Mouse (Mus musculus) gastrocnemius, adult 8-10 months (tissue): ENCODE results near the gene Gripap1. TPM values are rescaled to one million over a fixed set of nuclear protein-coding genes. Genes with fewer than 3 reads are reported as not detected.
"Not testable (repeated sequence)": the region's sequence is repeated elsewhere in the genome, so short reads cannot be mapped to it uniquely, and the experiment has no call there.

ENCODE experiments used
- DNase-seq, 2 experiments: peaks; one replicate each; pipeline ENCODE4 v3.0.0; 2022; ENCODE audit warnings: low spot score in 2 of 2
- total RNA-seq, 4 experiments: library from RNA; stranded (reverse); gene quantifications; 2 replicates each; pipeline ENCODE4 v1.2.4; 2022

Gripap1 gene
- total RNA-seq, 4 experiments from 2014 or later, result 15.5 to 19.4 (median 16.1) TPM

GRCm38 (mm10) chrX:7778450-7779244 lies 10.9 kb upstream of the Gripap1 start:
- DNase-seq, result no peak

DNA sequence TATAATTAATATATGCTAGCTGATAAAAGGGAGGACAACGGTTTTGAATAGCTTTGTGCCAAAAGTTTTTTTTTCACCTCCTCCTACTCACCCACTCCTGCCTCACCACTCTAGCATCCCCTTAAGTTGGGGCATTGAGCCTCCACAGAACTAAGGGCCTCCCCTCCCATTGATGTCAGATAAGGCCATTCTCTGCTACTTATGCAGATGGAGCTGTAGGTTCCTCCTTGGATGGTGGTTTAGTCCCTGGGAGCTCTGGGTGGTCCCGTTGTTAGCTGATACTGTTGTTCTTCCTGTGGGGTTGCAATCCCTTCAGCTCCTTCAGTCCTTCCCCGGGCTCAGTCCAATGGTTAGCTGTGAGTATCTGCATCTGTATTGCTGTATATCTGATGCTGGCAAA lies 10.3 kb upstream of the Gripap1 start:
- no peak for DNase-seq

DNA sequence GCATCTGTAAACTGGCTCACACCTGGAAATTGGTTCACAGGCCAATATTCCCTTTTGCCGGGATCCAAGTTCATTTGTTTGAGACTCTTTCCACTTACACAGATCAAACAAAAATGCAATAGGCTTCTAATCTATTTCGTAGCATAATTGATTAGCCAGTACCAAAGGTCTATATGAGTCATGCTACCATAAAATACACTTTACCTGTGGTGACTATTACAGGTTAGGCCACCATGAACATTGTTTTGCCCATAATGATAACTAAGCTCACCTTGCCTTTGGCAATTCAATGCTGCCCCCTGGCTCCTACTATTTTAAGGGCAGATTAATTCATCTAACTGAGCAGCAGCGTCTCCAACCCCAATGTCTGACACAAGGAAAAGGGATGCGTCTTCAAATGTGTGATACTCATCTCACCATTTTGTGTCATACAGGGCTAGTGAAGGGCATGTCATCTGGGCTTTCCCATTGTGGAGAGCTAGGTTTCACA lies 6.9 kb upstream of the Gripap1 start:
- DNase-seq, result no peak

GRCm38 (mm10) chrX:7790309-7790708 lies 744 bp downstream of the Gripap1 start:
- no peak for DNase-seq

DNA sequence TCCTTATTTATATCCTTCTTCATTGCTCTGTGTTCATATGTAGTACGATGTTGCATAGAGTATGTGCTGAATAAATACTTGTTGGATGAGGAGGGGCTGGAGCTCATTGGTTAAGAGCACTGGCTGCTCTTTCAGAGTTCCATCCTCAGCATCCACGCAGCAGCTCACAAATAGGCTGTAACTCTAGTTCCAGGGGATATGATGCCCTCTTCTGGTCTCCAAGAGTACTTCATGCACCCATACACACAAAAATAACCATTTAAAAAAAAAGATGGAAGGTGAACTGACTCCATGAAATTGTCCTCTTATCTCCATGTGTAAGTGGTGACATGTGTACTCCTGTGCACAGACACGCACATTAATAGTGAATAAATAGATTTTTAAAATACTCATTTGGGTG lies 3.8 kb downstream of the Gripap1 start:
- DNase-seq, result no peak

- DNase-seq, result no peak
Measured at GRCm38 (mm10) chrX:7795016-7795415, 5.5 kb downstream of the Gripap1 start.

- DNase-seq, result no peak
Measured at GRCm38 (mm10) chrX:7797327-7797726, 7.8 kb downstream of the Gripap1 start.

DNA sequence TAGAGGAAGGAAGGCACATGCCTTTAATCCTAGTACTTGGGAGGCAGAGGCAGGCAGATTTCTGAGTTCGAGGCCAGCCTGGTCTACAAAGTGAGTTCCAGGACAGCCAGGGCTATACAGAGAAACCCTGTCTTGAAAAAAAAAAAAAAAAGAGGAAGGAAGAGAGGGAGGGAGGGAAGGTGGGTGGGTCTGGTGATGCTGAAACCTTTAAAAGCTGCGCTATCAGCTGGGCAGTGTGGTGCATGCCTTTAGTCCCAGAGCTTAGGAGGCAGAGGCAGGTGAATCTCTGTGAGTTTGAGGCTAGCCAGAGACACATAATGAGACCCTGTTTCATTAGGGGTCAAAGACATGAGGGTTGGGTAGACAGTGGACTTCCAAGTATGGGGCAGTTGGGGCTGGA lies 12.6 kb downstream of the Gripap1 start:
- DNase-seq, result not testable (repeated sequence)

- not testable (repeated sequence) for DNase-seq
Measured at GRCm38 (mm10) chrX:7815016-7815415, 25.5 kb downstream of the Gripap1 start.

GRCm38 (mm10) chrX:7821865-7822779 lies 32.6 kb downstream of the Gripap1 start, which contains the start of gene Kcnd1:
TSS of gene Kcnd1 (plus strand) at chrX:7822289.
- peak in 1 of 2 experiments; percentile 5 for DNase-seq

DNA sequence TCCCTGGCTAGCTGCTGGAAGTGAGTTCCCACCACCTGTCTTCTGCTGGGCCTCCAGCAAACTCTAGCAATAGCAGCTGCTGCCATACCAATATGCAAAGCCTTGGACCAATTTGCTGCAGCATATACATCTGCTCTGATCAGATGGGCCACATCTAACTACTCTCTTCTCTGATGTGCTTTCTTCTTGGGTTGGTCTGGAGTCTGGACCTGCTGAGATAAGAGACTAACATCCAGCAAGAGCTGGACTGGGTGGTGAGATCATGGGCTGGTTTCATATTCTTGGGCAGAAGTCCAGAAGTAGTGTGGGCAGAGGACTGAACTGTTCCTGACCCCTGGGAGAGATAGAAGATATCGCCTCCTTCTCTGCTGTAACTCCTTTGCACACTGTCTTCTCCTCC lies 47.6 kb downstream of the Gripap1 start:
- DNase-seq, result no peak

GRCm38 (mm10) chrX:7840842-7841162 lies 51.2 kb downstream of the Gripap1 start:
- DNase-seq, result no peak

- DNase-seq, result peak; percentile 85 to 90
Measured at GRCm38 (mm10) chrX:7841163-7842162, 51.9 kb downstream of the Gripap1 start, which contains the start of gene Otud5. TSS of gene Otud5 (plus strand) at chrX:7841364.

- no peak for DNase-seq
Measured at GRCm38 (mm10) chrX:7842318-7842717, 52.8 kb downstream of the Gripap1 start.

DNA sequence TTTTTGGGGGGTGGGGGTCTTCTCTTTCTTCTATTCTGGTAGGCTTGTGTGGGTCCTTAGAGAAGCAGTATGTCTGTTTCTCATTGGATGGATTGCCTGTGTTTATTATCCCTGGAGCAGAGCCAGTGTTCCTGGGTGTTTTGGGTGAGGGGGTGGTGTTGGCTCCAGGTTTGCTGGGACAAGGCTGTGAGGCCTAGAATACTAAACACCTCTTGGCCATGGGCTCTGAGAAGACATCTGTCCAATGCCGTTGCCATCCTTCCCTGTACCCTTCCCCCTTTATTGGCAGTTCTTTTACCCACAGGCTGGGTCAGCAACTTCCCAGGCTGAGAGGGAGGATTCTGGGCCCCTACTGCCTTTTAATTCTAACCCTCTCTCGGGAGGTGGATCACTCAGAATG lies 58.3 kb downstream of the Gripap1 start:
- no peak for DNase-seq

GRCm38 (mm10) chrX:7854578-7854977 lies 65.0 kb downstream of the Gripap1 start:
- DNase-seq, result no peak

DNA sequence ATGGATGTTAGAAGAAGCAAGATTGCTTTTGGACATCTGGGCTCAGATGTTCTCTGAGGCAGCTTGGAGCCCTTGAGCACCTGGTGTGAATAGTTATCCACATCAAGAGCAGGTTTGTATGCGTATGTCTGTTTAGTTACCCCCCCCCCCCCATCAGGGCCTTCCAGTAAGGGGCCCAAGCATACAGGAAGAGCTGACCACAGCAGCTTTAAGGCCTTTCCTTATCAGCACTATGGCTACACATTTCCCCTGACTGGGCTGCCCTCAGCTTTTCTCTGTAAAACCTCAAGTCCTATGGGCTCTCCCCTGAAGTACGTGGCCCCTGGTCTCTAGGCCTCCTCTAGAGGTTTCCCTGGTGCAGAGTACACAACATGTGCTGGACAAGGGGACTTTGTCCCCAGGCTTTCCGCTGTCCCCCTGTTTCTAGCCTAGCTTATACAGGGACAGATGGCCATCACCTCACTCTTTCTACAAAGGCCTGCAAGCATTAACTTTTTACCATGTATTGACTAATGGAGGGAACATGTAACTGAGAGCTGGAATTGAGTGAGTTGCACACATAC lies 69.7 kb downstream of the Gripap1 start:
- DNase-seq, result no peak

GRCm38 (mm10) chrX:7863181-7863580 lies 73.6 kb downstream of the Gripap1 start:
- DNase-seq, result no peak

- no peak for DNase-seq
Measured at GRCm38 (mm10) chrX:7864551-7864950, 75.0 kb downstream of the Gripap1 start.

- DNase-seq, result no peak
Measured at GRCm38 (mm10) chrX:7865343-7865742, 75.8 kb downstream of the Gripap1 start.

DNA sequence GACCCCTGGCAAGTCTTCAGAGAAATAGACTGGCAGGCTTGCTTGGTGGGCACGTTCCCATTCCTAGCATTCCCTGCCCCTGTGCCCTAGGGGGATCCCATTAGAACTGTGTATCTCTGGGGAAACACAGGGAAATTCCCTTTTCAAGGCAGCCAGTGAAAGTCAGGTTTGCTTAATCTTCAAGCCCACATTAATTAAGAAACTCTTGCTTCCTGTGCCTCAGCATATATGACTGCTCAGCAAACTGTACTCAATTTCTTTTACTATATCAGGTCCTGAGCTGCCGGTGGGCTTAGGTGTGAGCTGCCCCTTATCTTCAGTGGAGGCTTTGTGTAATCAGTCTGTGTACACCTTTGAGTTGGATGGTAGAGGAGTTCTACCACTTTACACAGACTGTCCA lies 76.2 kb downstream of the Gripap1 start:
- DNase-seq, result no peak
